Mouse (Mus musculus): Measurements from ENCODE around the gene Thap3.

DNA sequence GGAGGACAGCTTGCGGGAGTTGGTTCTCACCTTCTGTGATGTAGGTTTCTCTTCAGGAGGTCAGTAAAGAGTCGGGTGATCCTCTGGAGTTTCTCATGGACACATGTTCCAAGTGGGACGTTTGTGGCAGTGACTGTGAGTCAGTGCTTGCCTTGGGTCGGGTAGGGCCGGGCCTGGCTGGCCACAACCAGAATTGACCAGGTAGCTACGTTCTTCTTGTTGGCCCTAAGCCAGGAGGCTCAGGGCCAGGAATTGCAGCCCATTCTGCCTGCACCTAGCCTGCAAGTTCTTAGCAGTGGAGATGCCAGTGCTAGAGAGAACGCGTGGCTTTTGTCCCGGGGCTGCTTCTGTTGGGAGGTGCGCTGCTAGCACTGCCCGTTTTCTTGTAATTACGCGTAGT, 51.4 kb downstream of the Thap3 start:
- TF ChIP-seq POLR2A (IDR thresholded peaks at IDR 0.05; ENCODE audit: insufficient read length, low read depth) (no peak), USF1 (IDR thresholded peaks at IDR 0.05; ENCODE audit: low read depth) (no peak), E2F4 (IDR thresholded peaks at IDR 0.05; ENCODE audit: insufficient read depth) (no peak), MYOD1 (IDR thresholded peaks at IDR 0.05; ENCODE audit: control insufficient read depth in 1 of 3, insufficient read length in 2 of 3, low read depth in 2 of 3) (no peak)

All from myocyte (in vitro differentiated cells).